Mouse (Mus musculus) left cerebral cortex, adult 6 months (tissue): ENCODE measurements around the gene Eea1. TPM values are rescaled to one million over a fixed set of nuclear protein-coding genes. Genes with fewer than 3 reads are reported as not detected.

ENCODE experiments used
- long read RNA-seq, 2 experiments: library from polyadenylated mRNA; unstranded; transcript quantifications; one replicate each; pipeline ENCODE4 v2.0.0; 2019 to 2020
- polyA plus RNA-seq: library from polyadenylated mRNA; unstranded; fragments of <200 nt; fragmentation: Nextera tagmentation; gene quantifications from 2 replicates; pipeline ENCODE4 v1.2.3, GENCODE M21; 2021

The Eea1 gene
- polyA plus RNA-seq: 32.6 and 35.8 TPM in 2 replicates
- long read RNA-seq, experiment 1, full-length matches to known transcripts: 1 of 31 reads
- long read RNA-seq, experiment 1, partial matches to known transcripts: 28 of 31 reads
- long read RNA-seq, experiment 1, other reads (novel, unspliced or antisense): 2 of 31 reads
- long read RNA-seq, experiment 2, partial matches to known transcripts: 77 of 80 reads
- long read RNA-seq, experiment 2, other reads (novel, unspliced or antisense): 1 of 80 reads

GRCm38 (mm10) chr10:95940046-95940900 lies at the start of gene Eea1:
Gene Eea1 (plus strand): TSS chr10:95940650.

Other genes with a start within 250 kb of the Eea1 start
- gene Gm33543, start 97.7 kb upstream of the Eea1 start, polyA plus RNA-seq: not detected in 2 replicates
- not detected in 2 replicates for gene Gm5426, start 196.0 kb downstream of the Eea1 start, polyA plus RNA-seq